Mouse (Mus musculus) heart, postnatal 0 days (tissue): ENCODE measurements around the gene Mrpl54. TPM values are rescaled to one million over a fixed set of nuclear protein-coding genes. Genes with fewer than 3 reads are reported as not detected.

ENCODE experiments used
- ATAC-seq: fragments of 200-750 bp; cut with Nextera tagmentation; 2 replicates; pipeline ENCODE4 v1.8.0; 2017; ENCODE audit warnings: low read depth, moderate number of reproducible peaks, moderate library complexity; ENCODE audit not compliant: insufficient read depth
- DNase-seq: peaks from one replicate; pipeline ENCODE4 v3.0.0-alpha.2; 2016; ENCODE audit warnings: low spot score
- H3K27ac ChIP-seq: fragments of 300-500 bp; sonication (generic); 2 replicates; pipeline ENCODE4 v1.5.1; 2014; ENCODE audit warnings: low read depth, mild to moderate bottlenecking
- H3K27me3 ChIP-seq: fragments of 300-500 bp; sonication (generic); 2 replicates; pipeline ENCODE4 v1.6.1; 2014; ENCODE audit warnings: low read length, mixed read lengths; ENCODE audit not compliant: control insufficient read depth, insufficient read depth
- H3K36me3 ChIP-seq: fragments of 300-500 bp; sonication (generic); replicated peaks from 2 replicates; pipeline ENCODE4 v1.6.1; 2014; ENCODE audit warnings: low read length, mixed read lengths; ENCODE audit not compliant: control insufficient read depth, insufficient read depth
- H3K4me1 ChIP-seq: fragments of 300-500 bp; sonication (generic); 2 replicates; pipeline ENCODE4 v1.6.1; 2014; ENCODE audit warnings: antibody characterized with exemption; ENCODE audit not compliant: control insufficient read depth, insufficient read depth
- H3K4me2 ChIP-seq: fragments of 300-500 bp; sonication (generic); 2 replicates; pipeline ENCODE4 v1.6.1; 2014; ENCODE audit warnings: low read depth, mild to moderate bottlenecking, low read length, moderate library complexity
- H3K4me3 ChIP-seq: fragments of 300-500 bp; sonication (generic); 2 replicates; pipeline ENCODE4 v1.5.1; 2014; ENCODE audit warnings: low read depth, low read length
- H3K9ac ChIP-seq: fragments of 300-500 bp; sonication (generic); replicated peaks from 2 replicates; pipeline ENCODE4 v1.6.1; 2014; ENCODE audit warnings: low read depth, low read length, mixed read lengths
- H3K9me3 ChIP-seq: fragments of 300-500 bp; sonication (generic); replicated peaks from 2 replicates; pipeline ENCODE4 v1.6.1; 2016; ENCODE audit warnings: low read length; ENCODE audit not compliant: control insufficient read depth
- CTCF ChIP-seq: IDR thresholded peaks from 2 replicates; pipeline ENCODE4 v1.5.1; 2016; ENCODE audit warnings: antibody characterized with exemption, control low read depth, low read depth
- EP300 ChIP-seq: IDR thresholded peaks from 2 replicates; pipeline ENCODE4 v1.6.1; 2016; ENCODE audit warnings: antibody characterized with exemption, low read depth
- WGBS: fragments of 180-500 bp; shearing (Covaris S2); extraction: QIAGEN DNeasy Blood & Tissue Kit; methylation state at CpG from one replicate; pipeline ENCODE4 v1.1.7; 2014; 5-methylcytosine and 5-hydroxymethylcytosine counted together
- polyA plus RNA-seq: library from polyadenylated mRNA; unstranded; fragments of >200 nt; fragmentation: Nextera tagmentation; extraction: Ambion mirVana; gene quantifications from 2 replicates; pipeline ENCODE4 v1.2.1, GENCODE M21; 2015
- total RNA-seq: library from RNA; depleted of rRNA; stranded (reverse); fragments of >200 nt; gene quantifications from 2 replicates; pipeline ENCODE4 v1.2.3, GENCODE M21; 2014; ENCODE audit warnings: low replicate concordance

Gene Mrpl54
- total and polyA plus RNA-seq, 2 experiments from 2014 or later, result 264 to 272 TPM

DNA sequence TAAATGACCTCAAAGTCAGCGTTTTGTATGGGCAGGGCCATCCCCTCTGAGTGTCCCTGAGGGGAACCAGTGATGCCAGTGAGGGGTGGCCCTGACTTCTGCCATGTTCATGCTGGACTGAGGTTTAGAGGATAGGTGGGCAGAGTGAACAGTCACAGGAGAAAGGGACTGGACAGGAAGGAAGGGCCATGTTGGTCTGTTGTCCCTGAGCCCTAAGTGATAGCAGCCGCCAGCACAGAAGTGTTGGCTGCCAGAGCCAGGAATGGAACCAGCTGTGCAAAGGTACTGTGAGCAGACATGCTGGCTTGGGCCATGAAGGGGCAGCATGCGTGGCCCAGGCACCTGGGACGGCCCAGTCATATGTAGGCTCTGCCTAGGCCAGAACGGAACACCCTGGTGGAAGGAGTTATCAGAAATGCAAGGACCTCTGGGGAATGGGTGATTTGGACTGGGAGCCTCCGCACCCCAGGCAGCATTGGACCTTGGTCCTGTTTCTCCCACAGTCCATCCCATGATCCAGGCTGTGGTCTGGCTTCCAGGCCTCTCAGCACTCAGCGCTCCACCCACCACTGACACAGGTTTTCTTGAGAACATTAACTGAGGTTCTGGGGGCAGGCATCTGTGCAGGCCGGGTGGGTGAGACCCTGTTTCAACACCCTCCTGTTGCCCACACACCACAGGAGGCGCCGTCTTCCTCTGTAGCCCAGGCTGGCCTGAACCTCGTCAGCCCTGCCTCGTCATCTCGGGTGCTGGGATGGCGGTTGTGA is 33.0 kb upstream of the Mrpl54 start:
- Histone ChIP-seq H3K4me3 (no peak overlapping the region), H3K9me3 (no peaks in the 10 kb centered on the region), H3K27me3 (no peaks in the 10 kb centered on the region), H3K4me1 (peaks cover 63% of the 10 kb centered on the region), H3K4me2 (no peak overlapping the region), H3K27ac (0 out of 2 replicates have a peak overlapping the region, but pooled peaks have one; percentile 82), H3K36me3 (no peaks in the 10 kb centered on the region), H3K9ac (0 out of 2 replicates have a peak overlapping the region, but pooled peaks have one; percentile 8)
- TF ChIP-seq CTCF (no peak), EP300 (no peak)
- DNase-seq (no peak), ATAC-seq (no peak)
- 76% methylated on average over 14 of the region's 14 CpGs for WGBS

DNA sequence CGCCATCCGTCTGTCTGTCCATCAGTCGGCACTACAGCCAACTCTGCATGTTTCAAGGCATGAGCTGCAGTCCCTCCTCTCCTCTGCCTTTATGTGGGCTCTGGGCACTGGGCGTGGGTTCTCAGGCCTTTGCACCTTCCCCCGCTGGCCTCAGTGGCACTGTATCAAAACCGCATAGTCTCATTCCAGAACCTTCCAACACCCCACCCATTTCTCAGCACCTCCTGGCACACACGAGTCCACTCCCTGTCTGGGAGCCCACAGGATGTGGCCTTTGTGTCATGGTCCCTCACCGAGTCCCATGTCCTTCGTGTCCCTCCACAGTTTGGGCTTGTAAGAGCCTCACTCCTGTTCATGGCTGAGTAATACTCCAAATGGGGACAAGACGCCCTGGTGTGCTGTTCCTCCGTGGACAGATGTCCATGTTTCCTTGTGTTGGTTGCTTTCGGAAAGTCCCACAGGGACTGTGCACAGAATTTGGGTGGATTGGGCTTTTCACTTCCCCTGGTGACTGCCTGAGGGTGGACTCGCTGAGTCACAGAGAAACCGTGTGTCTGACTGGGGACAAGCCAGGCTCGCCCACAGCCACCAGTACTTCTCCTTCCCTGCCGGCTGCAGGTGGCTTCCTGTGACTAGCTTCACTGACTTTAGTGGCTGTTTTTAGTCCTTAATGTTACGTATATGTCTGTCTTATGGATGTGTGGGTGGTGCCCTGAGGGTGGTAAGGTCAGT is 31.8 kb upstream of the Mrpl54 start:
- peaks cover 74% of the 10 kb centered on the region for H3K4me1 ChIP-seq
- H3K27me3 ChIP-seq, result no peaks in the 10 kb centered on the region
- WGBS, result 87% methylated on average over 17 of the region's 17 CpGs
- peak overlapping the region; percentile 82 for H3K27ac ChIP-seq
- no peak overlapping the region for H3K9ac ChIP-seq
- no peaks in the 10 kb centered on the region for H3K36me3 ChIP-seq
- no peak for DNase-seq
- no peaks in the 10 kb centered on the region for H3K9me3 ChIP-seq
- no peak overlapping the region; the same call in 1 of the 2 replicates for H3K4me2 ChIP-seq
- TF ChIP-seq EP300 (0 out of 2 replicates have a peak, but pooled peaks have one; percentile 27), CTCF (no peak)
- H3K4me3 ChIP-seq, result no peak overlapping the region
- ATAC-seq, result no peak

DNA sequence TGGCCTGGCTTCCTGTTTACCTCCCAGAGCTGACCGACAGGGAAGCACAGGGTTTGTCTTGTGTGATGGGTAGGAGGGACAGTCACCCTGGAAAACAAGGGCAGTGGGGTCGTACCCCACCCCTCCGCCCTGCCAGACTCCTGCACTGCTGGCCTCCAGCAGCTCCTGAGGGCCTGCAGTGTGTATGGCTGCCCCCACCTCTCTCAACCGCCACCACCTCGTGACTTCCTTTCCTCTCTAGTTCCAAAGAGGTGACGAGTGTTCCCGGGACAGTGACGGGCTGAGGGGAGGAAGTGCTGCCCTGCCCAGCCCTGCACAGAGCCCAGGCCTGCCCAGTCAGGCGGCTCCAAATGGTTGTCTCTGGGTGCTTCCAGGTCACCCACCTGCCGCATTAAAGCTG is 31.1 kb upstream of the Mrpl54 start:
- H3K4me2 ChIP-seq, result peak overlapping the region; percentile 32
- peak overlapping the region; percentile 82 for H3K27ac ChIP-seq
- DNase-seq (no peak), ATAC-seq (peak; percentile 27)
- WGBS, result 23% methylated on average over 10 of the region's 10 CpGs
- no peaks in the 10 kb centered on the region for H3K36me3 ChIP-seq
- 0 out of 2 replicates have a peak overlapping the region, but pooled peaks have one; percentile 20 for H3K9ac ChIP-seq
- H3K4me3 ChIP-seq, result no peak overlapping the region
- H3K27me3 ChIP-seq, result no peaks in the 10 kb centered on the region
- TF ChIP-seq CTCF, result no peak
- peaks cover 68% of the 10 kb centered on the region for H3K4me1 ChIP-seq
- no peaks in the 10 kb centered on the region for H3K9me3 ChIP-seq

DNA sequence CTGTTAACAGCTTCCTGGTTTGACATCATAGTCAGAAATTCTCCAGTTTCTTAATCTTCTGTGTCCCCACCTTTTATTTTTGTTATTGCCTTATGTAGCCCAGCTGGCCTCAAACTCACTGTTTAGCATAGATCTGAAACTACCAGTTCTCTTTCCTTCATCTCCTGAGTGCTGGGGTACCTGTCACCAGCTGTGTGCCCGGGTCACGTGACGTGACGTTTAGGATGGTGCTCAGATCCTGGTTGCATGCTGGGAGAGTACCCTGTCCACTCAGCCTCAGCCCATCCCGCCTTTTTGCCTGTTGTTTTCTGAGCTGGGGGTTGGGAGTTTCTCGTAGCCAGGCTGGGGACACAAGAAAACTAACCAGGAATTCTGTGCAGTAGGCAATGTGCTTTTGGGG is 30.5 kb upstream of the Mrpl54 start:
- Histone ChIP-seq H3K9ac (0 out of 2 replicates have a peak overlapping the region, but pooled peaks have one; percentile 20), H3K4me1 (peaks cover 62% of the 10 kb centered on the region), H3K4me2 (peak overlapping the region; percentile 32; the same call in 1 of the 2 replicates), H3K27me3 (no peaks in the 10 kb centered on the region), H3K36me3 (no peaks in the 10 kb centered on the region), H3K27ac (peak overlapping the region; percentile 82), H3K4me3 (no peak overlapping the region), H3K9me3 (no peaks in the 10 kb centered on the region)
- WGBS, result 78% methylated on average over 6 of the region's 6 CpGs
- no peak for ATAC-seq
- no peak for DNase-seq
- TF ChIP-seq EP300 (no peak), CTCF (no peak)

DNA sequence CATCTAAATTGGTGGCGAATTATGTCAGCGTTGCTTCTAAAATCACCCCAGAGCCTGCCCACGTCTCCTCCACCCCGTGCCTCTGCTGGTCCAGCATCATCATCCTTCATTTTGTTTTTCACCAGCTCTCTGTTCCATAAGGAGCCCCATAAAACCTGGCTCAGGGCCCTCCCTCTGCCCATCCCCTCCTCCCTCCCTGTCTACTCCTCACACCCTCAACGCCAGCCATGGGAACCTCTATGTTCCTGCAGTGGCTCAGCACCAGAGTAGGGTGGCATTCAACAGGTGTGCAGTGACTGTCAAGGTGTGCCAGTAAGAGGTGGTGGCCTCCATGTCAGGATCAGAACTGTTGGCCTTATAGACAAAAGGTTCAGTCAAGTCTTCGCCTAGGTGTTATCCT is 28.5 kb upstream of the Mrpl54 start:
- H3K4me3 ChIP-seq, result no peak overlapping the region
- no peak overlapping the region for H3K4me2 ChIP-seq
- WGBS, result 91% methylated on average over 6 of the region's 6 CpGs
- no peaks in the 10 kb centered on the region for H3K9me3 ChIP-seq
- peaks cover 8% of the 10 kb centered on the region; the same call in 1 of the 2 replicates for H3K27me3 ChIP-seq
- no peaks in the 10 kb centered on the region for H3K36me3 ChIP-seq
- no peak for ATAC-seq
- H3K9ac ChIP-seq, result no peak overlapping the region
- no peak overlapping the region for H3K27ac ChIP-seq
- H3K4me1 ChIP-seq, result peaks cover 47% of the 10 kb centered on the region
- no peak for DNase-seq
- TF ChIP-seq EP300, result no peak
- no peak for TF ChIP-seq CTCF
